Mouse (Mus musculus): ENCODE measurements around the gene Grik4.

DNA sequence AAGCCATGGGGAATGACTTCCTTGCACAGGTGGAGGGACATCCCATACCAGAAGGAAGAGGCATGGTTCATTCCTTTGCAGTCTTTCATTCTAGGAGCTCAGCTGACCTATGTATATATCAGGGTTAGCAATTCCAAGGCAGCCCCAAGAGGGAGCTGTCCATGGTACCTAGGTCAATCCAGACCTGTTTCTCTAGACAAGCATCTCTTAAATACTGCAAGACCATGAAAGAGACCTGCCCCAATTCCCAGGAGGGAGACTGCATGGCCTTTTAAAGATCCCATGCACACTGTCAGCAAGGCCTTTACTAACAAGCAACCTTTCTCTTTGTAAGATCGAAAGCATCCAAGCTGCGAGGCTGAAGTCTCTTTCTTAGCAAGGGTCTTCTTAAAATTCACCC lies 291.5 kb downstream of the Grik4 start:
- TF ChIP-seq CTCF (IDR thresholded peaks at IDR 0.05; ENCODE audit: extremely low read depth, insufficient read length, insufficient replicate concordance, low read depth, low read length) (no peak), POLR2A (IDR thresholded peaks at IDR 0.05; ENCODE audit: low read depth, low read length) (no peak)
